Mouse (Mus musculus): ENCODE measurements around the gene Krt222.
"Not testable (repeated sequence)": the region's sequence is repeated elsewhere in the genome, so short reads cannot be mapped to it uniquely, and the experiment has no call there.

Gene Krt222

DNA sequence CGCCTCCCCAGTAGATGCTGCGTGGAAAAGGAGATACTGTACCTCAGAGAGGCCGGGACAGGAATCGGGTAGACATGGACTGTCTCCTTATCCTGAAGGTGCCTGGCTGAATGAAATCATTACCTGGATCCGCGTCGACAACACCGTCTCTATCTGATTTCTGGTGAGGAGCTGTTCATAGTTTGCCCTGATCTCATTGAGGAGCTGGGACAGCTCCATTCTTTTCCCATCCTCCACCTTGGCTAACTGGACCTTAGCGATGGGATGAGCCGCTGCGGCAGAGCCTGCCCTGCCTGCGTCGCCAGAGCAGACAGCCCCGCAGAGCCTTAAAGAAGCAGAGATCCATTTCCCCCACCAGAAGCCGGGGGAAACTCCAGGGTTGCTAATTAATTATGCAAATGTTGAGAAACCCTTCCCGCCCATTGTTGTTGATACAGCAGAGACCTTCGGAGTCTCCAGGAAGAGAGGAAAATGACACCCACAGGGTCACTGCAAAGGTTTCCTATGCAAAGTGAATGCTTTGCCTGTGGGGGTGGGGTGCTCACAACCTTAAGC is at the start of gene Krt222:
TSS of gene Krt222 (minus strand) at position 266 of the 555 bp plus-strand sequence.
- DNase-seq, result peak; percentile 10 to 33

DNA sequence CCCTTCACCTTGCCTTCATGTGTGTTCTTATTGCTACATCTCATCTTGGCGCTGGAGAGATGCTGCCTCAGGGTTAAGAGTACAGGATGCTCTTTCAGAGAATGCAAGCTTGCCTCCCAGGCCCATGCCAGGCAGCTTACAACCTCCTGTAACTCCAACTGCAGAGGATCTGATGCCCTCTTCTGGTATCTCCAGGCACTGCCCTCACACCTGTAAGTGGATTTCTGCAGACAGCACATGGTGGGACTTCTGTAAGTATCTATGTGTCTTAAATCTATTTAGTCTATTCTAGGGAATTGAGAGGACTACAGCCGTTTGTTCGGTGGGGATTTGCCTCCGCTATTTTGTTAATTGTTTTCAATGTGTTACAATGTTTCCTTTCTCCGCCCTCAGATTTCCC is 49.0 kb upstream of the Krt222 start:
- DNase-seq, result peak; percentile 34 to 71

- no peak for DNase-seq
Observed at GRCm38 (mm10) chr11:99284833-99285312, 41.0 kb upstream of the Krt222 start, which contains the start of gene Krt24. Gene Krt24, minus strand, starts transcription at chr11:99285262.

- DNase-seq, result no peak
Observed at GRCm38 (mm10) chr11:99284011-99284410, 40.1 kb upstream of the Krt222 start.

GRCm38 (mm10) chr11:99283334-99283733 is 39.4 kb upstream of the Krt222 start:
- DNase-seq, result no peak

- no peak for DNase-seq
Observed at GRCm38 (mm10) chr11:99281116-99281515, 37.2 kb upstream of the Krt222 start.

DNA sequence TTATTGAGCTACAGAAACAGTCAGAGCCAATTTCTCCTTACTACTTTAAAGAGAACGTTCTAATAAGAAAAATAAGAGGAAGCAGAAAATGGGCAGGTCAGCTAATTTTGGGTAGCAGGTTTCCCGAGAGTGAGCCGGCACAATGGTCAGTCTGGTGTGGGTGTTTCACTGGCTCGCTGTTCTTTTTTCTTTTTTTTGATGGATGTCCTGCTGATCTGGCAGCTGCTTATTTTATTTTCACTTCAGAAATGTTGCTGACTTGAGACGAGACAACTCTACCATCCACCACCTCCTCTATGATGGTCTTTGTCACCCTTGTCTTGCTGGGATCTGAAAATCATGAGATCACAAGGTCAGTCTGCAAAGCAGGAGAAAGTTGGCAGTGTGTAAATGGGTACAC is 36.1 kb upstream of the Krt222 start:
- DNase-seq, result no peak

- DNase-seq, result peak in 1 of 2 experiments; percentile 16
Observed at GRCm38 (mm10) chr11:99276786-99277185, 32.9 kb upstream of the Krt222 start.

GRCm38 (mm10) chr11:99275624-99276023 is 31.7 kb upstream of the Krt222 start:
- no peak for DNase-seq

DNA sequence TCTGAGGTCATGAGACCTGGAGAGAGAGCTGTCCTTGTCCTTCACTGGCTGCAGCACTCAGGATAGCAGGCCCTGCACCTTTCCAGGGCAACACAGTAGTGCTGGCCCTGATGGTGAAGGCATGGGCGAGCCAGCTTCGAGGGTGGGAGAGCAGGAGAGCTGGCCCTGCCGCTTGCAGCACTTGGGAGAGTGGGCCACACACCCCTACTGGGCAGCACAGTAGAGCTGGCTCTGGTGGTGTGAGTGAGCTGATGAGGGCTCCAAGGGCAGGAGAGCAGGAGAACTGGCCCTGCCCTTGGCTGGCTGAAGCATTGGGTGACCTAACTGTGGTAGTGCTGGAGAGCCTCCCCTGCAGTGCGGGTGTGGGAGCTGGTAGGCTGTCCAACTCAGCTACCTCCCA is 28.8 kb upstream of the Krt222 start:
- no peak for DNase-seq

GRCm38 (mm10) chr11:99269192-99269591 is 25.3 kb upstream of the Krt222 start:
- no peak for DNase-seq

GRCm38 (mm10) chr11:99265796-99266195 is 21.9 kb upstream of the Krt222 start:
- DNase-seq, result peak; percentile 48 to 56

DNA sequence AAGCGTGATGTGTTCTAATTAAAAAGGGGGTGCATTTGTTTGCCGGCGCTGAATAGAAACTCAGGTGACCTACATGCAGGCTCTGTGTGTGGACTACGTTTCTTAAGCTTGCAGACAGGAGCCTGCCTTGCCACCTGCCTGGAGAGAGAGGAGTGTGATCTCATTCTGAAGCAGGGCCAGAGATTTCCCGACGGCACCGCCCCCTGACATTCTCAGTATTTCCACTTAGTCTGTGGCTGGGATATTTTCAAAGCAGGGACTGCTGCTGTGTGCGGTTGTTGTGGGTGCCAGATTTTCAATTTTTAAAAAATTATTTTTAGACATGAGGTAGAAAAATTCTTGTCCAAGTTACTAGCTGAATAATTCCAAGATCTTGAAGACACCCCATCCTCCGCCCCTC is 21.3 kb upstream of the Krt222 start:
- peak; percentile 28 to 30 for DNase-seq

DNA sequence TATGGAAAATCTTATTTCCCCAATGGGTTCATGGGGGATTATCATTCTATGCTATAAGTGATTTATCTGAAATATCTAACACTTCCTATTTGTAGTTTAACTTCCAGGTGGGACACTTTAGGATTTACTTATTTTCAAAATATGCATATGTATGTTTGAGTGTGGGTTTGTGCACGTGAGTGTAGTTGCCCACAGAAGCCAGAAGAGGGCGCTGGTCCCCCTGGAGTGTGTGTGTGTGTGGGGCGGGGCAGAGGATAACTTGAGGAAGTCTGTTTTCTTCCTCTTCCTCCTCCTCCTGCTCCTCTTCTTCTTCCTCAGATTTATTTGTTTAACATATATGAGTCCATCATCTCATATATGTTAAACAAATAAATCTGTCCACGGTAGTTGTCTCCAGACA is 12.3 kb upstream of the Krt222 start:
- DNase-seq, result no peak

DNA sequence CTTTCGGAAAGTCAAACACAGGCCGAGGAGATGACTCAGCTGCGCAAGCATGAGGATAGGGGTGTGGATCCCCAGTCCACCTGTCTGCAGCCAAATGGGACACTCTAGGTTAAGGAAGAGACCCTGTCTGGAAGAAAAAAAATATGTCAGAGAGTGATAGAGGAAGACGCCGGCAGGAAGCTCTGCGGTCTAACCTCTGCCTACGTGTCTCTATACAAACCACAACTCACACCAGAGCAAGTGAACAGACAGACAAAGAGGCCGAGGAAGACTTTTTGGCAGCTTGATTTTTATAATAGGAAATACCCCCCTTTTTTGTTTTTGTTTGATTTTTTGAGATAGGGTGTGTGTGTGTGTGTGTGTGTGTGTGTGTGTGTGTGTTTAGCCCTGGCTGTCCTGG is 11.4 kb upstream of the Krt222 start:
- DNase-seq, result no peak

GRCm38 (mm10) chr11:99253893-99254292 is 10.0 kb upstream of the Krt222 start:
- no peak for DNase-seq

DNA sequence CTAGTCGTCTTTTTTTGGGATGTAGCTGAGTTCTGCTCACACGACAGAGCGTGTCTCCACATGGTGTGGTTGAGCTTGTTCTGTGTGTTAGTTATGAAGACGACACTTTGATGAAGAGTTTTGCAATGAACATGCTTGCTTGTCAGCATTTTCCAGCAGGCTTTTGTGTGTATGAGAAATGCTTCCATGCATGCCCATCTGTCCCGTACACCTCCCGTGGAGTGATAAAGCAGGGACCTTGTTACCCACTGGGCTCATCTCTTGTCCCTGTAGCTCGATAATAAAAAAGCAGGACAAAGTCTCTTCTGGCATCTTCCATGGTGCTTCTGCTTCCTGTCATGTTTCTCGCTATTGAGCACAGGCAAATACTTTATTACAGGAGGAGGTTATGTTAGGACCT is 8.8 kb upstream of the Krt222 start:
- no peak for DNase-seq

GRCm38 (mm10) chr11:99250666-99251065 is 6.8 kb upstream of the Krt222 start:
- DNase-seq, result no peak

DNA sequence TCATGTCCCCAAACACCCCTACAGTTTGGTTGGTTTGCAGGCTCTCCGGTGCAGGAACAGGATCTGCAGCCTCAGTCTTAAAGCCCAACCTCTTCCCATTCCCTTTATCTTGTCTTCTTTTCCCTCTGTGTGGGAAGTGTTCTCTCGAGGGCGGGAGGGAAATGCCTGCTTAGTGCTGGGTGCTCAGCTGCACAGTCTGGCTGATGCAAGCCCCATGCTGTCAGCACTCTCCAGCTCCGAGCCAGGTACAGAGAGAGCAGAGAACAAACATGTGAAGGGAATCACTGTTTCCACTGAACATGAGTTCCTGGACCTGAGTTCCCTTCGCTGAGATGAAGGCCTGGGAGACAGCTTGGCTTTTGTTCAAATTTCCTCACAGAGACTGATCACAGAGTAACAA is 6.4 kb upstream of the Krt222 start:
- no peak for DNase-seq

GRCm38 (mm10) chr11:99249115-99249514 is 5.2 kb upstream of the Krt222 start:
- peak in 1 of 2 experiments; percentile 59 for DNase-seq

DNA sequence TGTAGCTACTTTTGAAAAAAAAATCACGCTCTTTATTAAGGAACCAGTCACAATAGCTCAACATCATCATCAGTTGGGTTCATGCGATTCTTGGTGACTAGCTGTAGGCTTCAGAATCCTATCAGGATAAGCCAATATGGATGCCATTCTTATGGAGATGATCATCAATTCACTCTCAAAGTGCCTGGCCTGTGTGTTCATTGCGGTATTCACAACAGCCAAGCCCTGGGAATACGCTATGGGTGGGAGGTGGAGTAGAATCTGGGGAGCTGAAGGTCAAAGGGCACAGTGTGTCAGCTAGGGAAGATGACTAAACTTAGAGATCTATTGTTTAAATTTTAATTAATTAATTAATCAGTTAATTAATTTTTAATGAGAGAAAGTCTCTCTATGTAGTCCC is 4.0 kb upstream of the Krt222 start:
- no peak for DNase-seq

GRCm38 (mm10) chr11:99244519-99244918 is 634 bp upstream of the Krt222 start:
- not testable (repeated sequence) for DNase-seq

- no peak for DNase-seq
Observed at GRCm38 (mm10) chr11:99243200-99243819, 575 bp downstream of the Krt222 start.

DNA sequence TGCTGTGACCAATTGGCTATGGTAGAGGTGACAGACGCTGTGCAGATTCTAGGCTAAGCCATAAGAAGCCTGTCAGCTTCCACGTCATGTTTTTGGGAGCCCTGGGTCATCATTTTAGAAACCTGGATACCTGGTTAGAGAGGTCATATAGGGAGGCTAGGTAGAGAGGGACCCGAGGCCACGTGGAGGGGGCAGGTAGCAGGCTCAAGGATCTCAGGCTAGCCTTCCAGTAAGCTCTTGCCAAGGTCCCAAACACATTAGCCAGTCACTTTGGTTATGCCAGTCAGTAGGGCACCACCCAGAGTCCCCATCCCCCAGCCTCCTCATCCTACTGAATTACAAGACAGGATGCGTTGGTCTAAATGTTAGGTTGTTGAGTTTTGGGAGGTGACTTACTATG is 1.8 kb downstream of the Krt222 start:
- DNase-seq, result no peak

DNA sequence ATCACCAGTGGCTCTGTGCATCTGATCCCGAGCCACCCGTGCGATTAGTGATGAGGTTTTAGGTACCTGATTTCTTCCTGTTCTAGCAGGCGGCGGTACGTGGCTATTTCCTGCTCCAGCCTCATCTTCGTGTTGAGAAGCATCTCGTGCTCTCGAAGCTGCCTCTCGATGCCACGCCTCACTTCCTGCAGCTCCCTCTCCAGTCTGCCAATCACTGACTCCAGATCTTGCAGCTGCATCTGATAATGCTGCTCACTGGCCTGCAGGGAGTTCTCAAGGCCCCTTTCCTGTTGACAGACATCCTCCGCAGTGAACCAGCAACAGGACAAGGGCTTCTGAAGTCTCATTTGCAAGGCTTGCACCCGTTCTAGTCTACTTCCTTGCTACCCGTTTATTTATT is 5.4 kb downstream of the Krt222 start:
- DNase-seq, result no peak
